Mouse (Mus musculus): Measurements from ENCODE around the gene Ptprk.

- TF ChIP-seq CTCF (IDR thresholded peaks at IDR 0.05; ENCODE audit: control insufficient read depth, insufficient read depth, low read length) (no peak), POLR2A (IDR thresholded peaks at IDR 0.05; ENCODE audit: borderline replicate concordance, control insufficient read depth, low read depth, low read length) (no peak)
Observed at GRCm38 (mm10) chr10:28054764-28055163, 19.9 kb upstream of the Ptprk start.

Data from bone marrow, adult 2 months (tissue).